Mouse (Mus musculus): ENCODE measurements around the gene Tent5c.

GRCm38 (mm10) chr3:100436756-100437155, 52.4 kb downstream of the Tent5c start:
- no peak for TF ChIP-seq CTCF (IDR thresholded peaks at IDR 0.05; ENCODE audit: low read depth)
- TF ChIP-seq EP300 (IDR thresholded peaks at IDR 0.05; ENCODE audit: low read depth): peak; percentile 70

All from liver, postnatal 0 days (tissue).